Mouse (Mus musculus): ENCODE data around the gene Ogfod2.

Gene Ogfod2

GRCm38 (mm10) chr5:124095077-124095581 is 17.0 kb upstream of the Ogfod2 start:
- DNase-seq (ENCODE audit: low spot score): no peak

DNA sequence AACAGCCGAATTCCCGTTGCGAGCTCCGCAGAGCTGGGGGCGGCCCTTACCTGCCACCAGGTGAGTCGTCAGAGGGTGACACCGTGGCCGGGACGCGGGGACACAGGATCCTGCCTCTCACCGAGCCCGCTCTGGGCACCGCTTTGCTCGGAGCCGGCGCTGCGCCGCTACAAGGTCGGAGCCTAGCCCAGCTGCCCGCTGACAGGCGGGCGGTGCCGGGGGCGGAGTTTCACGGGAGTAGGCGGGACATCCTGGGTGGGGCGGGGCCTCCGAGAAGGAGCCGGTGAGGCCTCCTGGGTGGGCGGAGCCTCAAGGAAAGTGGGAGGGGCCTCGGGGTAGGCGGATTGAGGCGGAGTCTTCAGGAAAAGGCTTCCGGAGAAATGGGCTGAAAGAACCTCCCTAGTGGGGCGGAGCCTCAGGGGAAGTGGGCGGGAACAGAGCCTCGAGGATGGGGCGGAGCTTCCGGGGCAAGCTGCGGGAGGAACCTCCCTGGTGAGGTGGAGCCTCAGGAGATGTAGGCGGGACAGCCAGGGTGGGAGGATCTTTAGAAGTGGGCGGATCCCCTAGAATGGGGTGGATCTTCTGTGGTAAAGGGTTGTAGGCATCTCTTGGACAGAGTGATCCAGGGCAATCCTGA is 16.4 kb upstream of the Ogfod2 start, which contains the start of gene Abcb9:
TSS of gene Abcb9 (minus strand) at position 203 of the 637 bp plus-strand sequence.
- peak; percentile 84 for DNase-seq (ENCODE audit: low spot score)

- DNase-seq (ENCODE audit: low spot score): no peak
Measured at GRCm38 (mm10) chr5:124098923-124099322, 13.2 kb upstream of the Ogfod2 start.

- no peak for DNase-seq (ENCODE audit: low spot score)
Measured at GRCm38 (mm10) chr5:124100128-124101044, 11.7 kb upstream of the Ogfod2 start.

- no peak for DNase-seq (ENCODE audit: low spot score)
Measured at GRCm38 (mm10) chr5:124102326-124102725, 9.8 kb upstream of the Ogfod2 start.

GRCm38 (mm10) chr5:124103020-124103419 is 9.1 kb upstream of the Ogfod2 start:
- DNase-seq (ENCODE audit: low spot score): no peak

GRCm38 (mm10) chr5:124103552-124103951 is 8.5 kb upstream of the Ogfod2 start:
- DNase-seq (ENCODE audit: low spot score): no peak

DNA sequence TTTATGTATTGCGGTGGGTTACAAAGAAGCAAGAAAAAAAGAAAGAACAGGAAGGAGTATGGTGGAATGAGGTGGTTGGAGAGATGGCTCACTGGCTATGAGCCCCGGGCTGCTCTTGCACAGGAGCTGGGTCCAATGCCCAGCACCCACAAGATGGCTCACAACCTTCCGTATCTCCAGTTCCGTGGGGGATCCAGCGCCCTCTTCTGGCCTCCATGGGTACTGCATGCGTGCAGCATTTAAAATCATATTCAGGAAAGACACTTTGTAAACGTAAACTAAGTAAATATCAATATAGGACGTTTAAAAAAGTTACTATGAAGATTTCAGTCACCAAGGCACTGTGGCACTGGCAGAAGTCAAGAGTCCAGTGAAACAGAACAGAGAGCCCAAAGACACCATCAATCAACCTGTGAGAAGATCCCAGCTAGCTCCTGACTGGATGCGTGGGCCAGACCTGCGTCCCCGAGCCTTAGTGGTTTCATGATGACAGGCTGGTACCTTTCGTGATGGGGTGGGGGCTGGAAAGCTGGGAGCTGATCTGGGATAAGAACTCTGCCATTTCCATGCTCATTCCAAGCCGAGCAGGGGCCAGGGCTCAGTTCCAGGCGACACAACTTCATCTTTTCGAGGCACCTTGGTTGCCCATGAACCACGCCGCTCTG is 888 bp upstream of the Ogfod2 start:
- no peak for DNase-seq (ENCODE audit: low spot score)

DNA sequence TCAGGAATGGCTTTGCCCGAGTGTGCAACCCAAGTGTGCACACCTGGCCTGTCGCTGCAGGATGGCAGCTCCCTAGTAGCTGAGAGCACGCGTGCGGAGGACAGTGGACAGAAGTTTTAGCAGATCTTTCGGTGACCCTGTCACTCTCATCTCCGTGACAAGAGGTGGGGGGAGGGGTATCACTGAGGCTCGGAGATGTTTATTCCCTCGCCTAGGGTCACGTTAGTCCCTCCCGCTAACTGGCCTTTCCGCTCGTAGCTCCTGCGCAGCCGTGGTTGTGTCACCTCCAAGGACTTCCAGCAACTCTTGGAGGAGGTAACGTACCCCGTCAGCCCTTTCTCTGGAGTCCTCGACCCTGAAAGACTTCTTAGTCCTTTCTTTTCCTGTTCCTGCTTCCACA is 434 bp downstream of the Ogfod2 start:
- DNase-seq (ENCODE audit: low spot score): no peak

DNA sequence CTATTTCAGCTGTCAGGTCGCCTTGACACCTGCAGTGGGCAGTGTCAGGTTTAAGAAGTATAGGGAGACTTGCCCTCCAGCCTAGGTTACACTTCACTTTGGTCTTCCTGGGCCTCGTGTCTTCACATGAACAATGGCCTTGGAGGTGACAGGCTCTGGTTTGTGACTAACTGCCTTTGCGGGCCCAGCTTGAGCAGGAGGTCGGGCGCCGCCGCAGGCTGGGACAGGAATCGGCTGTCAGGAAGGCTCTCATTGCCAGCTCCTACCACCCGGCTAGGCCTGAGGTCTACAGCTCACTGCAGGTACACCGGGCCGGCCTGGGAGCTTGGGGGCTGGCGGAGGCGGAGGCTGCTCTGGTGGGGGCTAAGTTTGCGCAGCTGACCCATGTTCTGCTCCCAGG is 933 bp downstream of the Ogfod2 start:
- DNase-seq (ENCODE audit: low spot score): no peak

GRCm38 (mm10) chr5:124114276-124115025 is 2.4 kb downstream of the Ogfod2 start:
- DNase-seq (ENCODE audit: low spot score): no peak

GRCm38 (mm10) chr5:124115531-124115930 is 3.4 kb downstream of the Ogfod2 start:
- DNase-seq (ENCODE audit: low spot score): no peak

- no peak for DNase-seq (ENCODE audit: low spot score)
Measured at GRCm38 (mm10) chr5:124115990-124116845, 4.1 kb downstream of the Ogfod2 start, which contains the start of gene Arl6ip4. Arl6ip4 (plus strand) TSS chr5:124116089.

DNA sequence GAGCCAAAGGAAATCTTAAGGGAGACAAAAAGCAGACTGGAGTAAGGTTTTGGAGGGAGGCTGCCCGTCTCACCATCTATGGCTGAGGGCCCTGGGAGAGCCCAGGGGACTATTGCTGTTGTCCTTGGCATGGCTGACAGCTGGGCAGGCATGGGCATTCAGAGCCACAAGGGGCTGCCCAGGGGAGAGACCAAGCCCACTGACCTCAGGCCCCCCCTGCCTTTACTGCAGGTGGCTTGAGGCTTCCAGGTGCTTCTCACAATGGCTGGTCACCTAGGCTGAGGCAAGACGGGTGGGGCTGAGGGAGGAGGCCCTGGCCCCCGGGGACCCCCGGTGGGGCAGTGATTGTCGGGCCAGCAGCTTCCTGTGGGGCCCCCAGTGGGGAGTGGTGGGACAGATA is 7.1 kb downstream of the Ogfod2 start:
- DNase-seq (ENCODE audit: low spot score): no peak

DNA sequence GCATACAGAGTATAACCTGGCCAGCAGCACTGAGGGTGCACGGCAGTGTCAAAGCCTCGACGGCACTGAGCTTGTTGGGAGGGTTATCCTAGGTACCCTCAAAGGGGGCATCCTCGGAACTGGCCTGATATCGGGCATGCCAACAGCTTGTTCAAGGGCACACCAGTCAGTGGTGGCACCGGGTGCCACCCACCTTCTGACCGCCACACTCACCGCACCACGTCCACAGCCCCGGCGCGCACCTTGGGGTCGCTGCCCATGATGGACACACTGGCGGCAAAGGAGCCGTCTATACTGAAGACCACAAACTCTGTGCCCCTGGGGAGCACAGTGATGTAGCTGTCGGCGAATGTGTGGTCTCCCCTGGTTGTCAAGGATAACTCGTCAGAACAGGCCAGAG is 10.3 kb downstream of the Ogfod2 start:
- DNase-seq (ENCODE audit: low spot score): no peak

DNA sequence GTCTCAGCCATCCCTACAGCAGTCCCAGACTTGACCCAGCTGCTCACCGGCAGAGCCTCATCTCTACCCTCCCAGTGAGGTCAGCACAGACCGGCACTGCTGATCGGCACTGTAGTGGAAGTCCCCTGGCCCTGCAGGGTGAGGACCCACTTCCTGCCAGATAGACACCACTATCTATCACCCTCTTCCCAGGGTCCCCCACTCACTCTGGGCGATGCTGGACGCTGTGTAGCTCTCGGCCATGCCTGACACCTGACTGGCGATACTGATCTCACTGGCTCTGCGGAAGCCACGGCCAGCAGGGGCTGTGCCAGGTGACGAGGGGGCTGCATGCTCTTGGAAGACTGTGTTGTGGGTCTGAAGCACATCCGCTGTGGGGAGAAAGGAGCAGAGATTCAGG is 13.0 kb downstream of the Ogfod2 start:
- DNase-seq (ENCODE audit: low spot score): no peak

DNA sequence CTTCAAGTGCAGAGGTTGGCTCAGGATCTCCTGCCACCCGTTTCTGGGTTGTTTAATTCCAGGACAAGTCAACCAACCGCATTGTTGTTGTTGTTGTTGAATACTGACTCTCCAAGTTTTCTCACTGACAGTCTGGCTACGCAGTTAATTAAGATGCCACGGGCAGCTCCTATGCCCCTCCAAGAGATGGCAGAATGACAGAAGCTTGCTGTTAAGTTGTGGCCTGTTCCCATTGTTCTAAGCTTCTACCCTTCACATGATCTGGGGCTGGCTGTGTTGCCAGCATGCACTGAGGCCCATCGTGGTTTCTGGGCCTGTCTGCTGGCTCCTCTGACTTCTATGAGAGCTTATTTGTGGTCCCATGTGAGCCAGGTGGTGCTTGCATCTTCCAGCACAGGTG is 22.2 kb downstream of the Ogfod2 start:
- DNase-seq (ENCODE audit: low spot score): no peak

DNA sequence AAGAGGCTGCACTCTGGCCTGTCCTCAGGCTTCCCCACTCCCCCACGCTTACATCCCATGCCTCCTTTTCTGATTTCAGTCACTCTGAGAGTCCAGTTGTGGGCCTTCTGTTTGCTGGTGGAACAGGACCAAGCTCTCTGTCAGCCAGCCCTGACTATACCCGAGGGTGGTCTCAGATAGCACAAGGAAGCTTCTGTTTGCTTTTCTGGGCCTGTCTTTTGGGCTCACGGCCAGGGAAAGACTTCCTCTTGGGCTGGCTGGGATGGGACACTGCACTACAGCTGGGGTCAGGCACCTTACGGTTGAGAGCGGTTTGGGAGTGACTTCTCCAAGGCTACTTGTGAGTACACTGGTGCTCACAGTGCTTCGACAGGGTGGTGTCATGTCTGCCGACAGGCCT is 26.0 kb downstream of the Ogfod2 start:
- DNase-seq (ENCODE audit: low spot score): no peak

- DNase-seq (ENCODE audit: low spot score): no peak
Measured at GRCm38 (mm10) chr5:124149028-124149427, 36.9 kb downstream of the Ogfod2 start.

- no peak for DNase-seq (ENCODE audit: low spot score)
Measured at GRCm38 (mm10) chr5:124150895-124151294, 38.8 kb downstream of the Ogfod2 start.

GRCm38 (mm10) chr5:124152734-124153133 is 40.6 kb downstream of the Ogfod2 start:
- DNase-seq (ENCODE audit: low spot score): no peak

Data from layer of hippocampus, adult 9-10 months (tissue).